Mouse (Mus musculus) limb, embryonic 15.5 days (tissue): Measurements from ENCODE around the gene Hist1h2bh. TPM values are rescaled to one million over a fixed set of nuclear protein-coding genes. Genes with fewer than 3 reads are reported as not detected.
"Not testable (repeated sequence)": the region's sequence is repeated elsewhere in the genome, so short reads cannot be mapped to it uniquely, and the experiment has no call there.

Source experiments
- ATAC-seq: fragments of 200-750 bp; cut with Nextera tagmentation; 2 replicates; pipeline ENCODE4 v1.8.0; 2017; ENCODE audit warnings: low read depth, moderate TSS enrichment; ENCODE audit not compliant: insufficient number of reproducible peaks, low FRiP score, low TSS enrichment
- H3K27ac ChIP-seq: fragments of 300-500 bp; sonication (generic); 2 replicates; pipeline ENCODE4 v1.5.1; 2015; ENCODE audit warnings: moderate library complexity, mild to moderate bottlenecking, inconsistent platforms
- H3K27me3 ChIP-seq: fragments of 300-500 bp; sonication (generic); 2 replicates; pipeline ENCODE4 v1.6.1; 2015; ENCODE audit warnings: inconsistent platforms
- H3K36me3 ChIP-seq: fragments of 300-500 bp; sonication (generic); 2 replicates; pipeline ENCODE4 v1.6.1; 2015; ENCODE audit warnings: inconsistent platforms
- H3K4me1 ChIP-seq: fragments of 300-500 bp; sonication (generic); 2 replicates; pipeline ENCODE4 v1.6.1; 2015; ENCODE audit warnings: inconsistent platforms
- H3K4me2 ChIP-seq: fragments of 300-500 bp; sonication (generic); 2 replicates; pipeline ENCODE4 v1.6.1; 2015; ENCODE audit warnings: mild to moderate bottlenecking, inconsistent platforms
- H3K4me3 ChIP-seq: fragments of 300-500 bp; sonication (generic); 2 replicates; pipeline ENCODE4 v1.5.1; 2015; ENCODE audit warnings: mild to moderate bottlenecking, inconsistent platforms
- H3K9ac ChIP-seq: fragments of 300-500 bp; sonication (generic); 2 replicates; pipeline ENCODE4 v1.6.1; 2015; ENCODE audit warnings: inconsistent platforms
- H3K9me3 ChIP-seq: fragments of 300-500 bp; sonication (generic); 2 replicates; pipeline ENCODE4 v1.6.1; 2016; ENCODE audit warnings: inconsistent platforms
- WGBS: fragments of 180-500 bp; shearing (Covaris S2); methylation state at CpG from one replicate; pipeline ENCODE4 v1.1.7; 2015; 5-methylcytosine and 5-hydroxymethylcytosine counted together
- polyA plus RNA-seq: library from polyadenylated mRNA; unstranded; fragments of >200 nt; fragmentation: Nextera tagmentation; extraction: Ambion mirVana; gene quantifications from 2 replicates; pipeline ENCODE4 v1.2.1, GENCODE M21; 2015

Hist1h2bh gene
- polyA plus RNA-seq, 1 experiment from 2014 or later: 0.77 TPM

- peak overlapping the region; percentile 56 for H3K4me3 ChIP-seq
- no peaks in the 10 kb centered on the region for H3K9me3 ChIP-seq
- under 1% methylated on average over 18 of the region's 18 CpGs for WGBS
- H3K4me2 ChIP-seq: peak overlapping the region; percentile 92
- no peaks in the 10 kb centered on the region for H3K27me3 ChIP-seq
- H3K36me3 ChIP-seq: no peaks in the 10 kb centered on the region
- H3K27ac ChIP-seq: peak overlapping the region; percentile 97
- peaks cover 15% of the 10 kb centered on the region for H3K4me1 ChIP-seq
- peak; percentile 78 for ATAC-seq
- peak overlapping the region; percentile 64 for H3K9ac ChIP-seq
Observed at GRCm38 (mm10) chr13:23555839-23556416, 12.7 kb upstream of the Hist1h2bh start.

DNA sequence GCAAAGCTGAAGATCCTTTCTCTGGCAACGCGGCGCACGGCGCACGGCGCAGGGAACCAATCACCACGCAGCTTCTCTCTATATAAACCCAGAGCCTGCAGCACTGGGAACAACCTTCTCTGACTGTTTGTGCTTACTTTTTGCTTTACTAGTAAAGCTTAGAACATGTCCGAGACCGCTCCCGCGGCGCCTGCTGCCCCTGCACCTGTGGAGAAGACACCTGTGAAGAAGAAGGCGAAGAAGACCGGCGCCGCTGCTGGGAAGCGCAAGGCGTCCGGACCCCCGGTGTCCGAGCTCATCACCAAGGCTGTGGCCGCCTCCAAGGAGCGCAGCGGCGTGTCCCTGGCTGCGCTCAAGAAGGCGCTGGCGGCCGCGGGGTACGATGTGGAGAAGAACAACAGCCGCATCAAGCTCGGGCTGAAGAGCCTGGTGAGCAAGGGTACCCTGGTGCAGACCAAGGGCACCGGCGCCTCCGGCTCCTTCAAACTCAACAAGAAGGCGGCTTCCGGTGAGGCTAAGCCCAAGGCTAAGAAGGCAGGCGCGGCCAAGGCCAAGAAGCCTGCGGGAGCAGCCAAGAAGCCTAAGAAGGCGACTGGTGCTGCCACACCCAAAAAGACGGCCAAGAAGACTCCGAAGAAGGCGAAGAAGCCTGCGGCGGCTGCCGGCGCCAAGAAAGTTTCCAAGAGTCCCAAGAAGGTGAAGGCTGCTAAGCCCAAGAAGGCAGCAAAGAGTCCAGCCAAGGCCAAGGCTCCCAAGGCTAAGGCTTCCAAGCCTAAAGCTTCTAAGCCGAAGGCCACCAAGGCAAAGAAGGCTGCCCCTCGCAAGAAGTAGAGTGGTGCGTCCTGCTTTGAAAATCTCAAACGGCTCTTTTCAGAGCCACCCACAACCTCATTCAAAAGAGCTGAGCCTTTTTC is 12.0 kb upstream of the Hist1h2bh start:
- under 1% methylated on average over 54 of the region's 54 CpGs for WGBS
- no peaks in the 10 kb centered on the region for H3K27me3 ChIP-seq
- peak overlapping the region; percentile 97 for H3K27ac ChIP-seq
- H3K4me2 ChIP-seq: peak overlapping the region; percentile 92
- H3K4me3 ChIP-seq: peak overlapping the region; percentile 56
- peak; percentile 88 for ATAC-seq
- peaks cover 20% of the 10 kb centered on the region for H3K4me1 ChIP-seq
- H3K36me3 ChIP-seq: no peaks in the 10 kb centered on the region
- H3K9ac ChIP-seq: peak overlapping the region; percentile 64
- H3K9me3 ChIP-seq: no peaks in the 10 kb centered on the region

- no peak for ATAC-seq
- H3K9ac ChIP-seq: 0 out of 2 replicates have a peak overlapping the region, but pooled peaks have one; percentile 64
- 17% methylated on average over 9 of the region's 9 CpGs for WGBS
- H3K9me3 ChIP-seq: no peaks in the 10 kb centered on the region
- H3K4me1 ChIP-seq: peaks cover 20% of the 10 kb centered on the region
- no peaks in the 10 kb centered on the region for H3K36me3 ChIP-seq
- H3K4me3 ChIP-seq: peak overlapping the region; percentile 56
- peak overlapping the region; percentile 97 for H3K27ac ChIP-seq
- H3K27me3 ChIP-seq: no peaks in the 10 kb centered on the region
- H3K4me2 ChIP-seq: peak overlapping the region; percentile 92
Observed at GRCm38 (mm10) chr13:23554393-23554792, 11.2 kb upstream of the Hist1h2bh start.

GRCm38 (mm10) chr13:23552962-23553361 is 9.8 kb upstream of the Hist1h2bh start, which contains the start of gene Hist1h1d:
Gene Hist1h1d (plus strand): TSS chr13:23553262.
- Histone ChIP-seq H3K27ac (peak within 1 kb of the TSS; percentile 97), H3K9me3 (no peaks in the 10 kb centered on the region), H3K27me3 (no peaks in the 10 kb centered on the region), H3K4me1 (peaks cover 20% of the 10 kb centered on the region), H3K4me3 (no peak within 1 kb of the TSS), H3K4me2 (peak within 1 kb of the TSS; percentile 62), H3K9ac (no peak within 1 kb of the TSS), H3K36me3 (no peaks in the 10 kb centered on the region)
- ATAC-seq: no peak

- H3K9me3 ChIP-seq: no peaks in the 10 kb centered on the region
- no peak for ATAC-seq
- H3K4me1 ChIP-seq: peaks cover 20% of the 10 kb centered on the region
- no peaks in the 10 kb centered on the region for H3K27me3 ChIP-seq
- peak overlapping the region; percentile 92 for H3K27ac ChIP-seq
- no peaks in the 10 kb centered on the region for H3K36me3 ChIP-seq
- WGBS: 54% methylated on average over 8 of the region's 8 CpGs
- H3K4me2 ChIP-seq: peak overlapping the region; percentile 62
- peak overlapping the region; percentile 46; the same call in 1 of the 2 replicates for H3K4me3 ChIP-seq
- no peak overlapping the region for H3K9ac ChIP-seq
Observed at GRCm38 (mm10) chr13:23551931-23552914, 9.0 kb upstream of the Hist1h2bh start.

DNA sequence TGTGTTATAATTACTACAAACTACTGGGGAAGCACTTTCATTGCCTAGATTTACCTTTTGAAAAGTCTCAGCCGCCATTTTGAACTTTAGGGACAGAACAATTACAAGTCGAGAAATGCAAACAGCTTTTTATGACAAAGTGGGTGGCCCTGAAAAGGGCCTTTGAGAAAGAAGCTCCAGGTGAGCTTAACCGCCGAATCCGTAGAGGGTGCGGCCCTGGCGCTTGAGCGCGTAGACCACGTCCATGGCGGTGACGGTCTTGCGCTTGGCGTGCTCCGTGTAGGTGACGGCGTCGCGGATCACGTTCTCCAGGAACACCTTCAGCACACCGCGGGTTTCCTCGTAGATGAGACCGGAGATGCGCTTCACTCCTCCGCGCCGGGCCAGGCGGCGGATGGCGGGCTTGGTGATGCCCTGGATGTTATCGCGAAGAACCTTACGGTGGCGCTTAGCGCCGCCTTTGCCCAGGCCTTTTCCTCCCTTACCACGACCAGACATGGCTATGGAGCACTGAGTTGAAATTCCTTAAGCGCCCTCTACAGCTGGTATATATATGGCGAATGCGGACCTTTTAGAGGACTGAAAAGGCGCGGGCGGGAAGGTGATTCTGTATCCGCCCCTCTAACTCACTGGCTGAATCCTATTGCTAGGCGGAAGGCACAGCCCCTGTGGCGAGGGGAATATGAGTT is 8.1 kb upstream of the Hist1h2bh start, which contains the start of gene Hist1h4f:
Gene Hist1h4f (minus strand): TSS at position 503 of the 689 bp plus-strand sequence.
- H3K27ac ChIP-seq: peak within 1 kb of the TSS; percentile 92
- H3K4me2 ChIP-seq: peak within 1 kb of the TSS; percentile 62
- peaks cover 20% of the 10 kb centered on the region for H3K4me1 ChIP-seq
- H3K36me3 ChIP-seq, H3K27me3 ChIP-seq, H3K9me3 ChIP-seq: not testable (repeated sequence)
- 0 out of 2 replicates have a peak within 1 kb of the TSS, but pooled peaks have one; percentile 21 for H3K9ac ChIP-seq
- under 1% methylated on average over 47 of the region's 47 CpGs for WGBS
- peak within 1 kb of the TSS; percentile 46 for H3K4me3 ChIP-seq
- peak; percentile 80 for ATAC-seq

GRCm38 (mm10) chr13:23550761-23551145 is 7.6 kb upstream of the Hist1h2bh start:
- WGBS: 2% methylated on average over 3 of the region's 3 CpGs
- peak overlapping the region; percentile 92 for H3K27ac ChIP-seq
- H3K27me3 ChIP-seq: no peaks in the 10 kb centered on the region
- H3K9ac ChIP-seq: 0 out of 2 replicates have a peak overlapping the region, but pooled peaks have one; percentile 21
- no peaks in the 10 kb centered on the region for H3K36me3 ChIP-seq
- peak overlapping the region; percentile 46 for H3K4me3 ChIP-seq
- ATAC-seq: no peak
- no peaks in the 10 kb centered on the region for H3K9me3 ChIP-seq
- H3K4me1 ChIP-seq: peaks cover 20% of the 10 kb centered on the region
- H3K4me2 ChIP-seq: peak overlapping the region; percentile 62

- Histone ChIP-seq H3K4me1 (peaks cover 9% of the 10 kb centered on the region; the same call in 1 of the 2 replicates), H3K9me3 (no peaks in the 10 kb centered on the region), H3K27ac (no peak overlapping the region), H3K27me3 (no peaks in the 10 kb centered on the region), H3K36me3 (no peaks in the 10 kb centered on the region), H3K4me3 (no peak overlapping the region), H3K4me2 (no peak overlapping the region), H3K9ac (no peak overlapping the region)
- 76% methylated on average over 5 of the region's 5 CpGs for WGBS
- no peak for ATAC-seq
Observed at GRCm38 (mm10) chr13:23546694-23547093, 3.5 kb upstream of the Hist1h2bh start.

GRCm38 (mm10) chr13:23544787-23545120 is 1.6 kb upstream of the Hist1h2bh start:
- H3K36me3 ChIP-seq, H3K9ac ChIP-seq, H3K4me1 ChIP-seq, H3K9me3 ChIP-seq, H3K27me3 ChIP-seq, ATAC-seq: not testable (repeated sequence)
- under 1% methylated on average over 14 of the region's 14 CpGs for WGBS
- Histone ChIP-seq H3K27ac (peak overlapping the region; percentile 92; the same call in 1 of the 2 replicates), H3K4me3 (peak overlapping the region; percentile 51), H3K4me2 (peak overlapping the region; percentile 57)

DNA sequence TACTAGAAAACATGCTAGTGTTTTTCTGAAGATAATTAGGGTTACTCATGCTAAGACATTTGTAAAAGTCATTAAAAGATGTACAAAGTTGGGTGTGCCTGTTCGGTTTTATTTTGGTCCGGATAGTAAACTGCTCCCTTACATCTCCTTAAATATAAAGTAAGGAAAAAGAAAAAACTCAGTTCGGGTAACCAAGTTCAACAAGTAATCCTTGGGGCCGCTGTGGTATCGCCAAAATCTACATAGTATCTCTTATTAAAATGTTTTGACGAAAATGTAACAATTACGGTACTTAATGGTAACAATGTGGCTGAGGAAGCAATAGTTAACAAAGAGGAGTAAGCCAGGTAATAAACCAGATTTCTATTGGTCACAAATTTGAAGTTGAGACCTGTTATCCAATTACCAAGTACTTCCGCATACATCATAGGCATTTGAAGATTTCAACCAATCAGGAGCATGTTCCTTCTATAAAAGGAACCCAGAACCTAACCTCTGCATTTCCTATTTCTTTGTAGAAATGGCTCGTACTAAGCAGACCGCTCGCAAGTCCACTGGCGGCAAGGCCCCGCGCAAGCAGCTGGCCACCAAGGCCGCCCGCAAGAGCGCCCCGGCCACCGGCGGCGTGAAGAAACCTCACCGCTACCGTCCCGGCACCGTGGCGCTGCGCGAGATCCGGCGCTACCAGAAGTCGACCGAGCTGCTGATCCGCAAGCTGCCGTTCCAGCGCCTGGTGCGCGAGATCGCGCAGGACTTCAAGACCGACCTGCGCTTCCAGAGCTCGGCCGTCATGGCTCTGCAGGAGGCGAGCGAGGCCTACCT is 984 bp upstream of the Hist1h2bh start, which contains the start of gene Hist1h3f:
Gene Hist1h3f (plus strand): TSS at position 88 of the 822 bp plus-strand sequence.
- Histone ChIP-seq H3K4me1 (peaks cover 4% of the 10 kb centered on the region; the same call in 1 of the 2 replicates), H3K4me2 (peak within 1 kb of the TSS; percentile 57), H3K36me3 (no peaks in the 10 kb centered on the region), H3K9ac (peak within 1 kb of the TSS; percentile 37), H3K27me3 (no peaks in the 10 kb centered on the region), H3K4me3 (peak within 1 kb of the TSS; percentile 51), H3K9me3 (no peaks in the 10 kb centered on the region), H3K27ac (peak within 1 kb of the TSS; percentile 92)
- WGBS: under 1% methylated on average over 36 of the region's 45 CpGs
- ATAC-seq: peak; percentile 89
